Mouse (Mus musculus): ENCODE data around the gene Fam71e1. TPM values are rescaled to one million over a fixed set of nuclear protein-coding genes. Genes with fewer than 3 reads are reported as not detected.

The Fam71e1 gene
- 6.3 and 9.3 TPM in 2 replicates for polyA plus RNA-seq (2021; fragmentation: Nextera tagmentation)
- long read RNA-seq, experiment 1, partial matches to known transcripts, result 0 of 4 reads
- long read RNA-seq, experiment 1, other reads (novel, unspliced or antisense), result 3 of 4 reads
- long read RNA-seq, experiment 2, partial matches to known transcripts, result 2 of 5 reads
- long read RNA-seq, experiment 2, other reads (novel, unspliced or antisense), result 1 of 5 reads

DNA sequence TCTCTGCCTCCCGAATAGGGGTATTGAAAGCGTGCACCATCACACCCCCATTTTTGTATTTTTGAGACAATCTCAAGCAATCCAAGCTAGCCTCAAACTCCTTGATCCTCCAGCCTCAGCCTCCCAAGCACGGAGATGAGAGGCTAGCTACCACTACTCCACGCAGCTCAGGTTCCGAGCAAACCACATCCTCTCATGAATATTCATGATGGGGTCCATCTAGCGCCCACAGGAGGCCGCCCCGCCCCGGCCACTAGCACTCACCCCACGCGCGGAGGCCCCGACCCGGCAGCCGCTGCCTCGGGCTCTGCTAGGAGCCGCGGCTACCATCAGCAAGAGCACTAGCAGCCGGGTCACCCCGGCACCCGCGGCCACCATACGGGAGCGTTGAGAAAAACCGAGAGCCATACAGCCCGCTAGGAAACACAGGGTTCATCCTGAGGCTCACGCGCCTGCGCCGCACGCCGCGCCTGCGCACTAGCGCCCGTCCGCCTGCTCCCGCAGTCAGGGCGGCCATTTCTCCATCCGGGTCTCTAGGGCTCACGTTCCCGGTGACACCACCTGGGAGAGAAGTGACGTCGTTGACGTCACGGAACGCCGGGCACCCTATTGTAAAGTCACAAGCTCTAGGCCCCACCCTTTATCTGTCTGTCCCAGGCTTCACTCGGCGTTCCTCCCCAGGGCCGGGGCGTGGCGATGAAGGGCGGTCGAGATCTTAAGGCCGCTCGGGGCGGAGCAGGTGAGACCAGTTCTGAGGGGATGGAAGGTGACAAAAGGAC lies at the start of gene Fam71e1, which contains the start of gene Emc10:
Fam71e1 (plus strand) TSS at position 590 of the 779 bp plus-strand sequence.
Emc10 (minus strand) TSS at position 538 of the 779 bp plus-strand sequence.

DNA sequence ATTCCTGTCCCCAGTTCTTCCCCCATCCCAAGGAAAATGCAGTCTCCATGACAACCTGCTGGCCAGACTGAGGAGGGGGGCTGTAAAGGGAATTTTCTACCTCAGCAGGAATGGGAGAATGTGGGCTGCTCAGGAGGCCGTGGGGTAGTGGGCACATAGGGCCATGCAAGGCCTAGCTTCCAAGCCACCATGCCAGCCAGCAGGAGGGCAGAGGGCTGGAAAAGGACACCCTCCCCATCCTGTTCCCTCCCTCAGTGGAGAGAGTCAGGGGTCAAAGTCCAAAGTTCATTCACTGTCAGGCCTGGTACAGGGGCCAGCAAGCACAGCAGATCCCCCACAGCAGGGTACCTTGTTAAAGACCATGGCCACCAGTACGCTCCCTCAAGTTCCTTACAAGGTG lies 31.3 kb upstream of the Fam71e1 start, which contains the start of gene Aspdh:
Aspdh (plus strand) TSS at position 281 of the 400 bp plus-strand sequence.

DNA sequence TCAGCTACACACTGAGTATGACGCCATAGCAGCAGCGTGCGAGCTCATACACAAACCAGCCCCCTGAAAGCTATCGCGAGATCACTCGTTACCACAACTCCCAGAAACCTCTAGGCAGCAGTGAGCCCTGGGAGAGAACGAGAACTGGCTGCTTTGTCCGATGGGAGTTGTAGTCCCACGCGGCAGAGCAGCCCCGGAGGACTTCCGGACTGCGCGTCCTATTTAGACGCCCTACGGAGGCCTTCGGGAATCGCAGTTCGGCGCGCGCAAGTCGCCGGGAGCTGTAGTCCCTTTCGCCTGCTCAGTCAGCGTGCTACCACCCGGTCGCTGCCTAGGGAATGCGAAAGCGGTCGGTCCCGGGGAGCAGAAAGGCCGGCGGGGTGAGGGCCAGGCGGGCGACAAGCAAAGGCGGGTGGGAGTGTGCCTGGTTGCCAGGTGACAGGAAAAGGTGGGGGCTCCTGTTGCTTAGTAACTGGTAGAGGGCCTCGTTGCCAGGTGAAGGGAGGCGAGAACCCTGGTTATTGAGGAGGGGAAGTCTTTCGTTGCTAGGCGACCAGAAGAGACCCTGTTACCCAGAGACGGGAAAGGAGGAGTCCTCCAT lies 28.5 kb upstream of the Fam71e1 start, which contains the start of gene Josd2:
Josd2 (plus strand) TSS at position 170 of the 601 bp plus-strand sequence.

DNA sequence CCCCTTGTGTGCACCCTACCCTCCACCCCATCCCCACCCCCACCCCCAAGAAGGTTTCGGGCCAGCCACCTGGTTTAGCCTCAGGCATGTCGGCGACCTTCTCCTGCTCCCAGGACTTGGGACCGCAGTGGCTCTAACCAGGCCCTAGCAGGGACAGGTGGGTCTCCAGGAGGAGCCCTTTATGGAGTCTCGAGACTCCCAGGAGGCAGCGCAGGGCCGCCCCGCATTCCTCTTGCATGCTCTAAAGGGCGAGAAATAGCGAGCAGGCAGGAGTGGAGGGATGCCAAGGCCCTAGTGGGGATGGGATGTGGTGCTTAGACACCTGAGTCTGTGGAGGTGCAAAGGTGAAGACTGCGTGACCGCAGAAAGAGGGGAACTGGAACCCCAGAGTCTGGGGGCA lies 28.1 kb downstream of the Fam71e1 start, which contains the start of gene Mybpc2:
Mybpc2 (minus strand) TSS at position 155 of the 400 bp plus-strand sequence.

DNA sequence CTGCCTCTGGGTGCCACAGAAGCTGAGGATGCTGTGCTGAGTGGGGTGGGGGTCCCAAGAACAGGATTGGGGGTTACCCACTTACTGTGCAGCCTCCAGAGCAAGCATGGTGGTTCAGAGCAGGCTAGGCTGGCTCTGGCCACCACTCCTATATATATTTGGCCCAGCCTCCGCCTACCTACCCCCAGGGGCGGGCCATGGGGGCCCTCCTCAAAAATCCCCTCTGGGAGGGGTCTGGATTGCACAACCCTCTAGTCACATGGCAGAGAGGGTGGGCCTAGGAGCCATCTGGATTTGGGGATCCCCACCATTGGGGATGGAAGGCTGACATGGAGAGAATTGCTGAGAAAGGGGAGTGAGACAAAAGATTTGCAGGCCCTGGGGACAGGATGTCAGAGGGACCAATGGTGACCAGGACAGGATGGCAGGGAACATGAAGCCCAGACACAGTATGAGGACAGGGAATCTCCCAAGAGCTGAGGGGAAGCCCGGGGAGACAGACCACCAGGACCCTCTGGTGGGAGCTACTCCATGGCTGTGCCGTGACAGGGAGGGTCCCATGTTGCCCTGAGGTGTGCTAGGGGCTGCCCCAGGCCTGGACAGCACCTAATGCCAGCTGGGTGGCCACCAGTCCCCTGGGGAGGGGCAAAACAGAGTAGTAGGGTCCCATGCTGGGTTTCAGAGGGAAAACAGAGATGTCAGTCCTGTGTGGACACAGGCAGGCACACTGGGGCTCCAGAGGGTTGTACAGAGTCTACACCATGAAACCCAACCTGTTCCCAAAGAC lies 35.8 kb downstream of the Fam71e1 start, which contains the start of gene Spib:
Spib (minus strand) TSS at position 126 of the 787 bp plus-strand sequence.

DNA sequence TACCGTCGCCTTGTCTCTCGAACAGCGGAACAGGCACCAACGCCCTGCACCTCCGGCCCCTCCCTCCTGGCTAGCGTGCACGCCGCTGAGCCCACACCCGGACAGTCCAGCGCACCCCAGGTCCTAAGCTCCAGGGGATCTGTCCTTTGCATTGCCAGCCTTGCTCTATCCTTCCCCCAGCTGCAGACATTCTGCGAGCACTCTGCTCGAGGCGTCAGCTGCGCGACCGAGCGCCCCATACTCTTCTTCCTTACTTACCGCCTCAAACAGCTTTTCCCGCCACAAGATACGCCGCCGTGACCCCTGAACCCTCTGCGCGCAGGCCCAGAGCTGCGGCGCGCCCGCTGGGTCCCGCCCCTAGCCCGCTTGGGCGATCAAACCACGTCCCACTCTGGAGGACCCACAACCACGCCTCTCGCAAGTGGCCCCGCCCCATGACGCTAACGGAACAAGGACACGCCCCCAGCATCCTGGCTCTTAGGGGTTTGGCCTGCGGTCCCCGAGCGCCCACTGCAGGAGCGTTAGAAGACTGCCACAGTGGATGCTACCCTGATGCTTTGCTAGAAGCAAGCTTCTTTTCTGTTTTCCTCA lies 52.2 kb downstream of the Fam71e1 start, which contains the start of gene Pold1:
Pold1 (minus strand) TSS at position 353 of the 591 bp plus-strand sequence.

Other genes with a start within 250 kb of the Fam71e1 start
- 2.1 TPM in 2 replicates for gene 1700028J19Rik, start 249.9 kb upstream of the Fam71e1 start, polyA plus RNA-seq (2021; fragmentation: Nextera tagmentation)
- gene 2410002F23Rik, start 249.9 kb upstream of the Fam71e1 start, polyA plus RNA-seq (2021; fragmentation: Nextera tagmentation), result 86.1 and 106 TPM in 2 replicates
- gene Acp4, start 239.2 kb upstream of the Fam71e1 start, polyA plus RNA-seq (2021; fragmentation: Nextera tagmentation), result not detected in 2 replicates
- gene Gm15517, start 235.1 kb upstream of the Fam71e1 start, polyA plus RNA-seq (2021; fragmentation: Nextera tagmentation), result not detected in 2 replicates
- gene Clec11a, start 189.7 kb upstream of the Fam71e1 start, polyA plus RNA-seq (2021; fragmentation: Nextera tagmentation), result 3.2 and 3.9 TPM in 2 replicates
- 86.1 and 191 TPM in 2 replicates for gene Shank1, start 186.3 kb upstream of the Fam71e1 start, polyA plus RNA-seq (2021; fragmentation: Nextera tagmentation)
- 35.1 and 37.3 TPM in 2 replicates for gene Syt3, start 112.5 kb upstream of the Fam71e1 start, polyA plus RNA-seq (2021; fragmentation: Nextera tagmentation)
- 1.7 TPM in 2 replicates for gene 1700008O03Rik, start 110.8 kb upstream of the Fam71e1 start, polyA plus RNA-seq (2021; fragmentation: Nextera tagmentation)
- gene Lrrc4b, start 67.6 kb upstream of the Fam71e1 start, polyA plus RNA-seq (2021; fragmentation: Nextera tagmentation), result 6.2 and 11.6 TPM in 2 replicates
- gene Aspdh, start 31.2 kb upstream of the Fam71e1 start, polyA plus RNA-seq (2021; fragmentation: Nextera tagmentation), result 0.58 and 0.73 TPM in 2 replicates
- gene Josd2, start 28.6 kb upstream of the Fam71e1 start, polyA plus RNA-seq (2021; fragmentation: Nextera tagmentation), result 104 and 106 TPM in 2 replicates
- 176 and 362 TPM in 2 replicates for gene Emc10, start 52 bp upstream of the Fam71e1 start, polyA plus RNA-seq (2021; fragmentation: Nextera tagmentation)
- 0.15 and 0.18 TPM in 2 replicates for gene Mybpc2, start 28.1 kb downstream of the Fam71e1 start, polyA plus RNA-seq (2021; fragmentation: Nextera tagmentation)
- 0.05 TPM in 1 of 2 replicates, not detected in the other for gene Spib, start 35.5 kb downstream of the Fam71e1 start, polyA plus RNA-seq (2021; fragmentation: Nextera tagmentation)
- 5.5 and 5.9 TPM in 2 replicates for gene Pold1, start 52.3 kb downstream of the Fam71e1 start, polyA plus RNA-seq (2021; fragmentation: Nextera tagmentation)
- 42.0 and 67.6 TPM in 2 replicates for gene Nr1h2, start 57.4 kb downstream of the Fam71e1 start, polyA plus RNA-seq (2021; fragmentation: Nextera tagmentation)
- gene Napsa, start 75.8 kb downstream of the Fam71e1 start, polyA plus RNA-seq (2021; fragmentation: Nextera tagmentation), result 0.23 and 0.34 TPM in 2 replicates
- gene Kcnc3, start 94.1 kb downstream of the Fam71e1 start, polyA plus RNA-seq (2021; fragmentation: Nextera tagmentation), result 2.6 and 34.9 TPM in 2 replicates
- gene Myh14, start 174.3 kb downstream of the Fam71e1 start, polyA plus RNA-seq (2021; fragmentation: Nextera tagmentation), result 20.8 and 23.6 TPM in 2 replicates
- gene Izumo2, start 212.2 kb downstream of the Fam71e1 start, polyA plus RNA-seq (2021; fragmentation: Nextera tagmentation), result not detected in 2 replicates